Mouse (Mus musculus) liver, embryonic 12.5 days (tissue): Measurements from ENCODE around the gene Vmn1r4. TPM values are rescaled to one million over a fixed set of nuclear protein-coding genes. Genes with fewer than 3 reads are reported as not detected.

Experiments
- ATAC-seq: fragments of 200-750 bp; cut with Nextera tagmentation; 2 replicates; pipeline ENCODE4 v1.8.0; 2017; ENCODE audit warnings: moderate number of reproducible peaks, mild to moderate bottlenecking, moderate library complexity
- H3K27ac ChIP-seq: fragments of 300-500 bp; sonication (generic); 2 replicates; pipeline ENCODE4 v1.5.1; 2016; ENCODE audit warnings: mild to moderate bottlenecking
- H3K27me3 ChIP-seq: fragments of 300-500 bp; sonication (generic); replicated peaks from 2 replicates; pipeline ENCODE4 v1.6.1; 2016; ENCODE audit warnings: mild to moderate bottlenecking, moderate library complexity
- H3K36me3 ChIP-seq: fragments of 300-500 bp; sonication (generic); 2 replicates; pipeline ENCODE4 v1.6.1; 2016; ENCODE audit warnings: mild to moderate bottlenecking, moderate library complexity
- H3K4me1 ChIP-seq: fragments of 300-500 bp; sonication (generic); 2 replicates; pipeline ENCODE4 v1.6.1; 2016
- H3K4me2 ChIP-seq: fragments of 300-500 bp; sonication (generic); 2 replicates; pipeline ENCODE4 v1.6.1; 2016; ENCODE audit warnings: mild to moderate bottlenecking, moderate library complexity
- H3K4me3 ChIP-seq: fragments of 300-500 bp; sonication (generic); 2 replicates; pipeline ENCODE4 v1.5.1; 2016; ENCODE audit warnings: mild to moderate bottlenecking, moderate library complexity
- H3K9ac ChIP-seq: fragments of 300-500 bp; sonication (generic); 2 replicates; pipeline ENCODE4 v1.6.1; 2016; ENCODE audit warnings: mild to moderate bottlenecking, moderate library complexity
- H3K9me3 ChIP-seq: fragments of 300-500 bp; sonication (generic); replicated peaks from 2 replicates; pipeline ENCODE4 v1.6.1; 2016; ENCODE audit warnings: mild to moderate bottlenecking, moderate library complexity
- WGBS: fragments of 180-500 bp; shearing (Covaris S2); methylation state at CpG from one replicate; pipeline ENCODE4 v1.1.7; 2016; ENCODE audit not compliant: insufficient replicate concordance; 5-methylcytosine and 5-hydroxymethylcytosine counted together
- polyA plus RNA-seq: library from polyadenylated mRNA; unstranded; fragments of >200 nt; fragmentation: Nextera tagmentation; extraction: Ambion mirVana; gene quantifications from 2 replicates; pipeline ENCODE4 v1.2.1, GENCODE M21; 2016

Vmn1r4 gene
- polyA plus RNA-seq, 1 experiment from 2014 or later, result 0.13 TPM

DNA sequence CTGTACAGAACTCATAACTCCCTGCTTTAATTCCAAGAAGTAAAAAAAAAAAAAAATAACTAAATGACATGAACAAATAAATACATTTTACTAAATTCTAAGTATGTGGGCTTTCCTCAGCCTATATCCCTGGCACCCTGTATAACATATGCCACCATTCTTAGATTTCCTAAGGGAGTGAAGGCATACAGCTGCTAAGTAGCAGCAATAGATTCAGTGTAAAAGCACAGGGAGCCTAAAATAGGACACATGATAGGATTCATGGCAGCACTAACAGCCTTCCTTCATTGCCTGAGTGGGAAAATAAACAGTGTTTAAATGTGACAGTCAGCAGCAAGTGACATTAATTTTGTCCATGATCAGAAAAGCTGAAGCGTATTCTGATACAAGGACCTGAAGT is 19.5 kb upstream of the Vmn1r4 start:
- ATAC-seq, result no peak
- Histone ChIP-seq H3K27ac (peak overlapping the region; percentile 98), H3K4me3 (no peak overlapping the region), H3K9ac (peak overlapping the region; percentile 61; the same call in 1 of the 2 replicates), H3K36me3 (peaks cover 22% of the 10 kb centered on the region), H3K4me1 (peaks cover 99% of the 10 kb centered on the region), H3K27me3 (no peaks in the 10 kb centered on the region), H3K9me3 (no peaks in the 10 kb centered on the region), H3K4me2 (peak overlapping the region; percentile 82)
- 91% methylated on average over 1 of the region's 1 CpGs for WGBS

- no peaks in the 10 kb centered on the region for H3K27me3 ChIP-seq
- WGBS, result 63% methylated on average over 2 of the region's 2 CpGs
- peaks cover 22% of the 10 kb centered on the region for H3K36me3 ChIP-seq
- H3K4me1 ChIP-seq, result peaks cover 99% of the 10 kb centered on the region
- H3K4me3 ChIP-seq, result no peak overlapping the region
- H3K9me3 ChIP-seq, result no peaks in the 10 kb centered on the region
- peak; percentile 4; the same call in 1 of the 2 replicates for ATAC-seq
- no peak overlapping the region for H3K9ac ChIP-seq
- H3K27ac ChIP-seq, result peak overlapping the region; percentile 98
- peak overlapping the region; percentile 82; the same call in 1 of the 2 replicates for H3K4me2 ChIP-seq
Measured at GRCm38 (mm10) chr6:56904982-56905381, 18.8 kb upstream of the Vmn1r4 start.

GRCm38 (mm10) chr6:56905486-56905885 is 18.3 kb upstream of the Vmn1r4 start:
- H3K4me1 ChIP-seq, result peaks cover 100% of the 10 kb centered on the region
- ATAC-seq, result no peak

DNA sequence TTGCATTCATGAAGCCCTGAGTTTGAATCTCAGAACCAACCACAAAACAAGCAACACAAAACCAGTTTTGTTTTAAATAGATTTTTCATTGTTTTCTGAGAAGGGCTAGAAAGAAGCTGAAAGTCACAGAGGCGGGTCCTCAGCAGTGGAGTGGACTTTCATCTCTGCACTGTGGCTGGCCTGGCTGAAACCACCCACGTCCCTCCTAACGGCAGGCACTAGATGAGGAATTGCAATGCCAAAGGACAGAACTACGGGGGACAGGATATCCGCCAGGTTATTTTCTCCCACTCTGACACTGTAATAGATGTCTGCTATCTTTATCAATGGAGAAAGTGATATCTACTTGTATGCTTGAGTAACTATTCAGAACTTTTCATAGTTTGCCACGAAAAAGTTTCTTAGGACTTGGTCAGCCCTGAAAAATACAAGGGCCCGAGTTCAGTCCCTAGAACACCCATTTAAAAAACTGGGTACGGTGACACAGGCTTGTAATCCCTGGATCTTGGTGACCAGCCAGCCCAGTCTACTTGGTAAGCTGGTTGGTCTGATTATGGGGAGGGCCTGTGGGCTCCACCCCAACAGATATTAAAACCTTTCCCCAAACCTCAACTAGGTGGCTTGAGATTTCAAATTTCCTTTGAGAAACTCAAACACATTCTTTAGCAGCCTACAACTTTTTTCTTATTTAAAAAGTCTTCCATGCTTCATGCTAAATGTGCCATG is 17.5 kb upstream of the Vmn1r4 start:
- no peak for ATAC-seq
- Histone ChIP-seq H3K27me3 (no peaks in the 10 kb centered on the region), H3K36me3 (peaks cover 22% of the 10 kb centered on the region), H3K9ac (peak overlapping the region; percentile 37), H3K9me3 (no peaks in the 10 kb centered on the region), H3K4me3 (no peak overlapping the region), H3K27ac (peak overlapping the region; percentile 98), H3K4me2 (peak overlapping the region; percentile 82), H3K4me1 (peaks cover 99% of the 10 kb centered on the region)
- 63% methylated on average over 8 of the region's 8 CpGs for WGBS

More at GRCm38 (mm10) chr6:56905486-56905885, 18.3 kb upstream of the Vmn1r4 start:
- Histone ChIP-seq H3K36me3 (peaks cover 22% of the 10 kb centered on the region), H3K9ac (no peak overlapping the region), H3K9me3 (no peaks in the 10 kb centered on the region), H3K27ac (peak overlapping the region; percentile 98), H3K4me2 (peak overlapping the region; percentile 82; the same call in 1 of the 2 replicates), H3K27me3 (no peaks in the 10 kb centered on the region), H3K4me3 (no peak overlapping the region)
- WGBS, result 83% methylated on average over 5 of the region's 5 CpGs

DNA sequence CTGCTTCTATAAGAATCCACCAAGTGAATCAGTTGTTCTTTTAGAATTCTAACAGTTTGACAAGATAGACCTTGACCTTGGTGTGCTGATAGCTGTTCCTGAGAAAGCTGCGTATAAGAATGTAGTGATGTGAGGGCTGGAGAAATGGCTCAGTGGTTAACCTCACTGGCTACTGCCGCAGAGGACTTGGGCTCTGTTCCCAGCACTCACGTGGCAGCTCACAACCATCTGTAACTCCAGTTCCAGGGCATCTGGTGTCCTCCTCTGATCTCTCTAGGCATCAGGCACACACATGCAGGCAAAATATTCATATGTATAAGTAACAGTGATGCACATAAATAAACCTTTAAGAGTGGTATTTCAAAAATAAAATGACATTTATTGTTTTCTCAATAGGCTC is 15.8 kb upstream of the Vmn1r4 start:
- H3K27ac ChIP-seq, result 0 out of 2 replicates have a peak overlapping the region, but pooled peaks have one; percentile 98
- H3K36me3 ChIP-seq, result peaks cover 28% of the 10 kb centered on the region
- H3K9me3 ChIP-seq, result no peaks in the 10 kb centered on the region
- ATAC-seq, result no peak
- peaks cover 98% of the 10 kb centered on the region for H3K4me1 ChIP-seq
- no peaks in the 10 kb centered on the region for H3K27me3 ChIP-seq
- no peak overlapping the region for H3K9ac ChIP-seq
- 79% methylated on average over 3 of the region's 3 CpGs for WGBS
- no peak overlapping the region for H3K4me2 ChIP-seq
- no peak overlapping the region for H3K4me3 ChIP-seq

GRCm38 (mm10) chr6:56908397-56908796 is 15.4 kb upstream of the Vmn1r4 start:
- no peak for ATAC-seq
- Histone ChIP-seq H3K4me2 (no peak overlapping the region), H3K27me3 (no peaks in the 10 kb centered on the region), H3K36me3 (peaks cover 29% of the 10 kb centered on the region), H3K9me3 (no peaks in the 10 kb centered on the region), H3K27ac (peak overlapping the region; percentile 54; the same call in 1 of the 2 replicates), H3K9ac (no peak overlapping the region), H3K4me1 (peaks cover 98% of the 10 kb centered on the region), H3K4me3 (no peak overlapping the region)
- WGBS, result 73% methylated on average over 2 of the region's 2 CpGs

GRCm38 (mm10) chr6:56908912-56909311 is 14.9 kb upstream of the Vmn1r4 start:
- Histone ChIP-seq H3K9ac (no peak overlapping the region), H3K27me3 (no peaks in the 10 kb centered on the region), H3K36me3 (peaks cover 29% of the 10 kb centered on the region), H3K4me2 (peak overlapping the region; percentile 59), H3K9me3 (no peaks in the 10 kb centered on the region), H3K4me1 (peaks cover 98% of the 10 kb centered on the region), H3K27ac (peak overlapping the region; percentile 90), H3K4me3 (no peak overlapping the region)
- WGBS, result 10% methylated on average over 4 of the region's 4 CpGs
- peak; percentile 55; the same call in 1 of the 2 replicates for ATAC-seq

DNA sequence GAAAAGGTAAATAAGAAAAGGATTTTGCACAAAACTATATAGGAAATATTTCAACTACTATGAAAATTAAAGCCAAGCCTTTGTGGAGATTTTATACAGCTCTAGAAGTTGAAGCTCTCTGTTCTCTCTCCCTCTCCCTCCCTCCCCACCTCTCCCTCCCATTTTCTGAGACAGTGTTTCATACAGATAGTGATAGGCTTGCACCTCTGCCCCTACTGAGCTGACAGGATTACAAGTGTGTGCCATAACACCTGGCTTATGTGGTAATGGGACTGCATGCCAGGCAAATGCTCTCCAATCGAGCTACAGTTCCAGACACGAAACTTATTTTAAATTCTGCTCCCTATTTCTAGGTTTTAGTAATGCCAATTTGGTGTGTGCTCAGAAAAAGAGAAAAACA is 12.9 kb upstream of the Vmn1r4 start:
- Histone ChIP-seq H3K36me3 (peaks cover 31% of the 10 kb centered on the region), H3K9me3 (0 out of 2 replicates have a peak, but pooled peaks cover 3% of the 10 kb centered on the region), H3K9ac (0 out of 2 replicates have a peak overlapping the region, but pooled peaks have one; percentile 51), H3K4me3 (peak overlapping the region; percentile 20; the same call in 1 of the 2 replicates), H3K27ac (peak overlapping the region; percentile 90), H3K4me1 (peaks cover 98% of the 10 kb centered on the region), H3K27me3 (no peaks in the 10 kb centered on the region), H3K4me2 (peak overlapping the region; percentile 59)
- ATAC-seq, result peak; percentile 94
- 19% methylated on average over 2 of the region's 2 CpGs for WGBS

GRCm38 (mm10) chr6:56913092-56913858 is 10.5 kb upstream of the Vmn1r4 start:
- Histone ChIP-seq H3K36me3 (peaks cover 17% of the 10 kb centered on the region), H3K9me3 (0 out of 2 replicates have a peak, but pooled peaks cover 3% of the 10 kb centered on the region), H3K27me3 (no peaks in the 10 kb centered on the region), H3K27ac (peak overlapping the region; percentile 81), H3K4me3 (peak overlapping the region; percentile 11; the same call in 1 of the 2 replicates), H3K4me2 (peak overlapping the region; percentile 42), H3K9ac (peak overlapping the region; percentile 9; the same call in 1 of the 2 replicates), H3K4me1 (peaks cover 97% of the 10 kb centered on the region)
- WGBS, result 33% methylated on average over 2 of the region's 2 CpGs
- peak; percentile 20 for ATAC-seq

DNA sequence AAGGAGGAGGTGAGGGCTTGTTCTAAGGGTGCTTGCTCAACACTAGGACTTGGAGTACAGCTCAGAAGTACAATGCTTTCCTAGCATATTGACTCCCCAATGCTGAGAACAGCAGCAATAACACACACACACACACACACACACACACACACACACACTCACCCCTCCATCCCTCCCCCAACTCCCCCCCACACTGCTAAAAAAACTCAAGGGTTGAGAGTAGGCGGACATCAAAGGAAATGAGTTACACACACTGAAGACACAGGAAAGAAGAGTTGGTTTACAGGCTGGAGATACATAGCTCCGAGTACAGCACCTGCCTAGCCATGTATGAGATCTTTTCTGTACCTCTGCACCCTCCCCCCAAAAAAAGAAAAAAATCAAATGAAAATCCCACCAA is 7.5 kb upstream of the Vmn1r4 start:
- H3K27ac ChIP-seq, result peak overlapping the region; percentile 99
- peak overlapping the region; percentile 89 for H3K4me2 ChIP-seq
- H3K9ac ChIP-seq, result peak overlapping the region; percentile 57
- no peak for ATAC-seq
- peaks cover 98% of the 10 kb centered on the region for H3K4me1 ChIP-seq
- peaks cover 15% of the 10 kb centered on the region for H3K36me3 ChIP-seq
- H3K9me3 ChIP-seq, result 0 out of 2 replicates have a peak, but pooled peaks cover 3% of the 10 kb centered on the region
- H3K4me3 ChIP-seq, result peak overlapping the region; percentile 90; the same call in 1 of the 2 replicates
- H3K27me3 ChIP-seq, result no peaks in the 10 kb centered on the region
- 57% methylated on average over 2 of the region's 2 CpGs for WGBS

DNA sequence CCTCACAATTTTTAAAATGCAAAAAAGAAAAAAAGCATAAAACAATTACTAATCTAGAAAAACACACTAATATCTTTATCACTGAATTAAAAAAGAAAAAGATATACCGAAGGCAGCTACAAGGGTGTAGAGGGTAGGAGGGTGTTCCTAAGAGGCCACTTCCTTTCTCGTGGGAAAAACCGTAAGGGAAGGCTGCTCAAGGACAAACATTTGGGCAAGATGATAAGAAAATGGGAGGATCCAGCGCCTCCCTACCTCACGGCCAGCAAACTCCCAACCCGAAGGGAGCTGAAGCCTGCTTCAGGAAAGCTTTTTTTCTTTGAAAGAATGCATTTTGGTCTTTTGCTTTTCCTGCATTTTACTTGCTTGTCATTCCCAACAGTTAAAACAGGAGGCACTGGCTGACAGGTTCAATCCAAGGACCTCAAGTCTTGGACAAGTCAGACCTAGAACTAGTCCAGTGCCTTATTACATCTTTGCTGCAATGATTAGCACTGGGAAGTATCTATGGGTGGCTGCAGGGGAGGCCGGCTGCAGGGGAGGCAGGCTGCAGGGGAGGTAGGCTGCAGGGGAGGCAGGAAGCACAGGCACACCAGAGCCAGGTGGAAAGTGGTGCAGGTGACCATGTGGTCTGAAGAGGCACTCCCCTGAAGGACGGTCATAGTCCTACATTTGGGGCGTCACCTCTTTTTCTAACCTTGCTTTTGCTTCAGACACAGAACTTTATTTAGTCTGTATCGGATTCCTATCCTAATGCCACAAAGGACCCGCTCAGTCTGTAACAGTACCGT is 6.0 kb upstream of the Vmn1r4 start:
- Histone ChIP-seq H3K36me3 (peaks cover 14% of the 10 kb centered on the region), H3K4me1 (peaks cover 94% of the 10 kb centered on the region), H3K9ac (peak overlapping the region; percentile 74), H3K27me3 (no peaks in the 10 kb centered on the region), H3K4me2 (peak overlapping the region; percentile 89), H3K4me3 (peak overlapping the region; percentile 90), H3K9me3 (0 out of 2 replicates have a peak, but pooled peaks cover 3% of the 10 kb centered on the region), H3K27ac (peak overlapping the region; percentile 99)
- peak; percentile 78 for ATAC-seq
- WGBS, result 21% methylated on average over 12 of the region's 12 CpGs
